Comparison of ENCODE assay signal across 33 mouse cellular contexts in genomic region chr2:146147801-146148200, GRCm38 (mm10).
"Had no signal": no experiment of that assay in that cellular context is flagged by ENCODE, and none has a peak within 500 bp of the region (broad histone marks: within the 10 kb centered on the region; RNA-seq: fewer than 3 reads in every experiment).

No protein-coding gene starts in this region.

- ATAC-seq: hindbrain, embryonic 16.5 days; hindbrain, postnatal 0 days; inflammation-experienced regulatory T-cells, adult 6 months; intestine, embryonic 15.5 days; intestine, embryonic 16.5 days; intestine, postnatal 0 days had no signal

- H3K9me3 ChIP-seq: heart, embryonic 13.5 days; heart, embryonic 15.5 days; hindbrain, embryonic 10.5 days; hindbrain, embryonic 13.5 days; hindbrain, embryonic 15.5 days; intestine, embryonic 15.5 days; kidney, embryonic 15.5 days had no signal

- DNase-seq: heart, postnatal 10 days; heart, postnatal 14 days; heart, postnatal 36 days; heart, postnatal 4 days; kidney, adult 11 months; kidney, adult 18-20 months; kidney, adult 2 months; kidney, adult 8-10 months; kidney, adult 9 months; kidney, postnatal 10 days; kidney, postnatal 14 days; kidney, postnatal 25 days; kidney, postnatal 36 days; kidney, postnatal 4 days; layer of hippocampus, adult 9-11 months; layer of hippocampus, postnatal 36 days had no signal

- H3K4me1 ChIP-seq: heart, embryonic 13.5 days; heart, embryonic 15.5 days; hindbrain, embryonic 10.5 days; hindbrain, embryonic 12.5 days; hindbrain, embryonic 13.5 days; hindbrain, embryonic 15.5 days; intestine, embryonic 15.5 days; kidney, embryonic 15.5 days had no signal

- H3K4me2 ChIP-seq: heart, embryonic 13.5 days; heart, embryonic 15.5 days; hindbrain, embryonic 12.5 days; hindbrain, embryonic 13.5 days; hindbrain, embryonic 14.5 days; hindbrain, embryonic 15.5 days; intestine, embryonic 15.5 days; kidney, embryonic 15.5 days had no signal

- H3K27ac ChIP-seq: heart, embryonic 13.5 days; heart, embryonic 15.5 days; hindbrain, embryonic 10.5 days; hindbrain, embryonic 12.5 days; hindbrain, embryonic 13.5 days; hindbrain, embryonic 14.5 days; hindbrain, embryonic 15.5 days; hindbrain, postnatal 0 days; intestine, embryonic 15.5 days; kidney, embryonic 15.5 days; kidney, postnatal 0 days; layer of hippocampus, adult 2 months; left cerebral cortex, adult 2 months had no signal

- H3K36me3 ChIP-seq: heart, embryonic 13.5 days; heart, embryonic 15.5 days; hindbrain, embryonic 10.5 days; hindbrain, embryonic 12.5 days; hindbrain, embryonic 13.5 days; hindbrain, embryonic 15.5 days; intestine, embryonic 15.5 days; kidney, embryonic 15.5 days had no signal

- H3K4me3 ChIP-seq: heart, embryonic 13.5 days; heart, embryonic 15.5 days; hindbrain, embryonic 10.5 days; hindbrain, embryonic 12.5 days; hindbrain, embryonic 13.5 days; hindbrain, embryonic 15.5 days; intestine, embryonic 15.5 days; kidney, embryonic 15.5 days; layer of hippocampus, adult 2 months; left cerebral cortex, adult 2 months had no signal

- H3K27me3 ChIP-seq: heart, embryonic 13.5 days; heart, embryonic 15.5 days; hindbrain, embryonic 12.5 days; hindbrain, embryonic 13.5 days; hindbrain, embryonic 15.5 days; intestine, embryonic 15.5 days; kidney, embryonic 15.5 days had no signal

- H3K9ac ChIP-seq: heart, embryonic 13.5 days; heart, embryonic 15.5 days; hindbrain, embryonic 12.5 days; hindbrain, embryonic 13.5 days; hindbrain, embryonic 14.5 days; hindbrain, embryonic 15.5 days; intestine, embryonic 15.5 days; kidney, embryonic 15.5 days had no signal
